Mouse (Mus musculus) heart, adult 8-10 months (tissue): ENCODE data around the gene Ptprm. TPM values are rescaled to one million over a fixed set of nuclear protein-coding genes. Genes with fewer than 3 reads are reported as not detected.

Source experiments
- DNase-seq: peaks from one replicate; pipeline ENCODE4 v3.0.0; 2022; ENCODE audit warnings: low spot score
- total RNA-seq, 4 experiments: library from RNA; stranded (reverse); gene quantifications; 2 replicates each; pipeline ENCODE4 v1.2.4; 2022

Gene Ptprm
- total RNA-seq, 4 experiments from 2014 or later = 82.4 to 102 (median 88.8) TPM

DNA sequence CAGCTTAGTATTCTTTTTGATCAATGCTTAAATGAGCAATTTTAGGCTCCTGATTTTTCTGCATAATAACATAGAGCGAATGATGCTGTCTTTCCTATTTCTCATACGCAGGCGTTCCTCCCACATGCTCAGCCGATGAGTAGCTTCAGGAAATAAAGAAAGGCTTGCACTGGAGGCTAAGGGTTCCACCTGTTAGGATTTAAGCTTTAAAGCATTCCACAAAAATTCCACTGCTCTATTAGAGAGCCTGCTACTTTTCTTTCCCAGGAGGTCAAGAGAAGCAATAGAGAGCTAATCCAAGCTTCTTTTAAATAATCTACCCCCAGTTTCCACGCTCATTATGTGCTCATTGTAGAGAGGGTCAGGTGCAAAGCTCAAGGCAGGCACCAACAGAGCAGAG, 127.3 kb downstream of the Ptprm start:
- no peak for DNase-seq

DNA sequence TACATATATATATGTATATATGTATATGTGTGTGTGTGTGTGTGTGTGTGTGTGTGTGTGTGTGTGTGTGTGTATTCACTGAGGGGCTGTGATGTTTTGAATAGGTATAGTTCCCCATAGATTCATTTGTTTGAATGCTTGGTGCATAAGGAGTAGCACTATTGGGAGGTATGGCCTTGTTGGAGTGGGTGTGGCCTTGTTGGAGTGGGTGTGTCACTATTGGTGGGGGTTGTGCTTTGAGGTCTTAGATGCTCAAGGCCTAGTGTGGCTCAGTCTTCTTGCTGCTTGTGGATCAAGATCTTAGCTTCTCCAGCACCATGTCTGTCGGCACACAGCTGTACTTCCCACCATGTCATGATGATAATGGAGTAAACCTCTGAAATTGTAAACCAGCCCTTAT, 138.9 kb downstream of the Ptprm start:
- no peak for DNase-seq

DNA sequence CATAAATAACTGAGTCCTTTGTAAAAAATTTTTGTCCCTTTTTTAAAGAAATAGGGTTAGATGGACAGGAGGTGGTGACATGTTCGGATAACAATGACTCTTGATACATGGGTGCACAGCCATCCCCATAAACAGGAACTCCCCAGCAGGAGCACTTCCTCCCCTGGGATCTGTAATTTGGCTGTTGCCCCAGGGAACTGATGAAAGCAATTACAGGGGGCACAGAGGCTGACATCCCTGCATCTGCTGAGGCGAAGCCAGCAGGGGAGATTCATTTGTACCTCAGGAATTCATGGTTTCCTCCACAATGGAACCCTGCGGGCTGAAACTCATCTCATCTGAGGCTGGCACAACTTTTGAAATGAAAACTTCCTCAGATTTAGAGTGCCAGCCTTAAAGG, 140.5 kb downstream of the Ptprm start:
- DNase-seq = peak; percentile 58

DNA sequence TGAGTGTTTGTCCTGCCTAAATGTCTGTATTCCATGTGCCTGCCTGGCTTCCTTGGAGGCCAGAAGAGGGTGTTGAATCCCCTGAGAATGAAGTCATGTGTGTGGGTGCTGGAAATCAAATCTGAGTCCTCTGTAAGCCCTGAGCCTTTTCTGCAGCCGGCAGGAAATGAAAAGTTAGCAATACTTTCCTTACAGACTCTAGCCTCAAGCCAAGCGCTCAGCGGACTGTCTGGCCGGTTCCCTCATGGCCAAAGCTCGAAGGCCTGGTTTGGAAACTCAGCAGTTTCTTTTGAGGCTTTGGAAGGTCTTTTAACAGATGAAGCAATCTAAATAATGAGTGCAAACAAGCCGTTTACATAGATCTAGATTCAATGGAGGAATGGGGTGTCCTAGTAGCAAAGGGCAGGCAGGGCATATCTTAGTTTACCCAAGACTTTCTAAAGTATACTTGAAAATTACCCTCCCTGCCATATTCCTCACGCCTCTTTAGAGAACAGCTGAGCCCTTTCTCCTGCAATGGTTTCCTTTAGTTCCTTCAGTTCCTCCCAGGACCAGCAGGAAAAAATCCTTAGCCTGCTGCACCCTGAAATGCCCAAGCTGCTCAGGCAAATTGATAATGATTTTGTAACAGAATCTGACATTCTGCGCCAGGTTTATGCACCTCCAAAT, 144.4 kb downstream of the Ptprm start:
- DNase-seq = no peak

DNA sequence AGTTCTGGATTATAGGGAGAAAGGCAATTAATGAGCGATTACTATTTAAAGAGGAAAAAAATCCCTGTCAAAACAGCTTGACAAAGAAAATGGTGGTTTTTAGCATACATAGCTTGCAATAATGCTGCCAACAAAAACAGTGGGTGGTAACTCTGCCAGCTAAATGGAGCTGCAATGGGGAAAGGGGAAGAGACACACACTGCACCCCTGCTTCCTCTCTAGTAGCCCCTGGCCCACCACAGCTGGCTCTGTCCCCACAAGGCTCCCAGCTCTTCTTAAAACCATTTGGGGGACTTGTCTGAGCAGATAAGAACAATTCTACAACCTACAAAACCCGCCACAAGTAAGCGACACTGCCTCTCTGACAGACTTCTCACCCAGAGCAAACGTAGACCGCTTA, 145.7 kb downstream of the Ptprm start:
- DNase-seq = no peak

DNA sequence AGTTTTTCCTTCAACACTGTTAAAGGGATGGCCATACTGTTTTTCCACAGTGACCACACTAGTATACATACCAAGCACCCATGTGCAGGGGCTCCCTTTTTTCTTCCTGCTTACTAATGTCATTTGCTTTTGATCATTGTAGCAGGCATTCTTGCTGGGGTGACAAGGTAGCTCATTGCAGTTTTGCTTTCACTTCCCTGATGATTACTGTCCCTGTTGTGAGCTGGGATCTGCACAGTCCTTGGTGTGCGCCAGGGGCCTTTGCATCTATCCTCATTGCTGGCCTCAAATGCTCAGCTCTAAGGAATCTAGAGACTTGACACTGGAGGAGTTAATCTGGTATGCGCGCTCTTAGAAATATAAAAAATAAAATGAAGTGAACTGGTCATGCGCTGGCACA, 147.3 kb downstream of the Ptprm start:
- DNase-seq = no peak

DNA sequence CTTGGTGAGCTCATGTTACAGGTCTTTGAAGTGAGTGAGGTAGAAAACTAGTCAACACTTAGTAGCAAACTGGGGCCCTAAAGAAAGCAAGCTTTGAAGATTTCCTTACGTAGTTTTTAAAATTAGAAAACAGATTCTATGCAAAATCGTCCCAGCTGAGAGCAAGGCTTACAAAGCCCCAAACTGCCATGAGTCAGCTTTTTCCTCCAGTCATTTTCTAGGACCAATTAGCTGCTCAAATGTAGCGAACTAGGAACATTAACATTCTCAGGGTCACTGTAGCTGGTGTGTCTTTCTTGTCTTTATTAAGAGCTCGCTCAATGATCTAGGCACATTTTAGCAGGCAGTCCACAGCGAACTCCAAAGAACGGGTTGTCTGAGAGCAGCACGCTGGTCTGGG, 153.1 kb downstream of the Ptprm start:
- DNase-seq = no peak

DNA sequence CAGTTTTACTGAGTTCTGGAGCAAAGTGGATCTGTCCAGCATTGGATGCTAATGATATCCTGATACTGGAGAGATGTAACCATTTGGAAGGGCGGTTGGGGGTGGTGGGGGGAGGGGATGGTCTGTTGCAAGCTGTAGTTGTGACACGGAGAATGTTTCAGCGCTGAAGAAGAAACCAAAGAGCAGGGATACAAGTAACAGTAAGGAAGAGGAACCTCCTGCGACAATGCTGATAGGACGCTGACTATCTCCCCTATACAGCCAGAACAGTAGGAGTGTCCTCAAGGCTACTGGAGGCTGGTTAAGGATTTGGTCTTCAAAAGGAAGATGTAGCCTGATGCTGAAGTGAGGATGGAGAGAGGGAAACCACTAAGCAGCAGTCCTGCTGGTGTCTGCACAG, 160.5 kb downstream of the Ptprm start:
- DNase-seq = no peak

DNA sequence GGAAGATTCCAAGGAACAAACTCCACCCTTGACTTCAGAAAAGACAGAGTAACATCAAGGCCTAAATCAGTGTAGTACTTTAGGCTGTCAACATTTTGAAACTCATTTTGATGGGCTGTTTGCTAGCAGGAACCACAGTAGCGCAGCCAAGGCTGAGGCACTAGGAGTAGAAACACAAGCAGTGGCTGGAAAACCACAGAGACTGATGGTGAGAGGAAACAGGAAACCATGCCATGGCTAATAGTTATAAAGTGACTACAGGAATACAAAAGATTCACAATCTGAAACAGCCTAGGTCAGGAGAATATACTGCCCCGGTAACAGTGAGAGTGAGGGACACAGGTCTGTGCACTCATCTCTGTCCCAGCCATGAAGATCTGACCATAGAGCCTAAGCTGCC, 165.7 kb downstream of the Ptprm start:
- no peak for DNase-seq

DNA sequence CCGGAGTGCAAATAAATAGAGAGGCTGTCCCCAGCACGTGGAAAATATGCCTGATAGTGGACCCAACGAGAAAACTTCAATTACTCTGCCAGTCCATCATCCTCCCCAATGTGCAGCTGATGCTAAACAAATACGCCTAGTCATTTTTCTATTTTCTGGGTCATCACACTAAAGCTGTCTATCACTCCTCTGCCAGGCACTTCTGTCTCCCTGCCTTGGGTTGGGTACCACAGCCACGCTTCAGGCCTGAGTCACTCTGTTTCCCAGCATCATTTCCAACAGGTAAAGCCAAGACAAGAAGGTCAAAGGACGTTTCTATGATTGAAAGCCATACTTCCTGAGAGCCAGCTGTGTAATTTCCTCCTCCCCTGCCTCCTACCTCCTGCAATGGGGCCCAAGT, 167.4 kb downstream of the Ptprm start:
- DNase-seq = no peak

DNA sequence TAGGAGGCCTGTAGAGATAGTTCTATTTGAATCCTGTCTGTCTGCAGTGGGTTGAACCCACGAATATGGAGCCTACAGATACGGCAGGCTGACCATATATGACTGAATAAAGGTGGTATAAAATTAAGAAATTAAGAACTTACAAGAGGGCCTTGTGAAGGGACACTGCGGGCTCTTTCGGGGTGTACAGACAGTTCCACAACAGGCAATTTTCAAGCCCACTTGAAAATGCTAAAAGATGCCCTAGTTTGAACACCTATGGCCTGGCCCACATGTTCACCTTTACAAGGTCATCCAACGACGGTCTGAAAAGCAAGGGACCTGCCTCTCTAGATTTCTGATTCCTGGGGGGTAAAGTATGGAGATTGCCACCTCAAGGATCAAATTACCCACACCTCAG, 168.3 kb downstream of the Ptprm start:
- DNase-seq = no peak

DNA sequence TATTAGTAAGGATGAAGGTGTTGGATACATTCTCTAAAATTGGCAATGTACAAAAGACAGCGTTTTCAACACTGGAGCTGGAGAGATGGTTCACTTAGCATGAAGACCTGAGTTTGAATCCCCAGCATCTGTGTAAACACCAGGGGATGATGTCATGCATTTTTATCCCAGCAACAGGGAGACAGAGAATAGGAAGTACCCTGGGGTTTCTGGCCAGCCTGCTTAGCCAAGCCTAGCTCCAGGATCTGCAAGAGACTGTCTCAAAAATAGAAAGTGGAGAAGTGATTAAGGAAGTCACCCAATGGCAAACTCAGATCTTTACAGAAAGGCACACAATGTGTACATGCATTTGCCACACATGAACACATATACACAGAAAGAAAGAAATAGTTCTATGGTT, 174.8 kb downstream of the Ptprm start:
- DNase-seq = no peak

DNA sequence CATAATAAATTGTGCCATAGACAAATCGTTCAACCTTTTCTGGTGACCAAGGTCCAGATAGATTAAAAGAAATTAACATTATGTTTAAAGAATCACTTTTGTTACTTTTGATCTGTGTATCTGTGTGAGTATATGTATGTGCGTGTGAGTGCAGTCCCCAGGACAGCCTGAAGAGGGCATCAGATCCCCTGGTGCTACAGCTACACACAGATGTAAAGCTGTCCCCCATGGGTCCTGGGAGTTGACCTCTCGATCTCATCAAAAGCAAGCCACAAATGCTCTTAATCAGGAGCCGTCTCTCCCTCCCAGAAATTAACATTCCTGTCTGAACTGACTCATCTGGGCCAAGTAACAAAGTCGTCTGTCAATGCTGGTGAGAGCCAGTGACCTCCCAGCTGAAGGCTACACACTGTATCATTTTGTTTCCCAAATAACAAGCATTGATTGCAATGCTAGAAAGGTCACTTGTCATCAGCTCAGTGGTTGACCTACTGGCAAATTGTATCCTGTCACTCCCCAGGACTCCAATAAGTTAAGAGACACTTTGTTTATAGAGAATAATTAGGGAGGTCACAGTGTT, 175.5 kb downstream of the Ptprm start:
- DNase-seq = no peak

DNA sequence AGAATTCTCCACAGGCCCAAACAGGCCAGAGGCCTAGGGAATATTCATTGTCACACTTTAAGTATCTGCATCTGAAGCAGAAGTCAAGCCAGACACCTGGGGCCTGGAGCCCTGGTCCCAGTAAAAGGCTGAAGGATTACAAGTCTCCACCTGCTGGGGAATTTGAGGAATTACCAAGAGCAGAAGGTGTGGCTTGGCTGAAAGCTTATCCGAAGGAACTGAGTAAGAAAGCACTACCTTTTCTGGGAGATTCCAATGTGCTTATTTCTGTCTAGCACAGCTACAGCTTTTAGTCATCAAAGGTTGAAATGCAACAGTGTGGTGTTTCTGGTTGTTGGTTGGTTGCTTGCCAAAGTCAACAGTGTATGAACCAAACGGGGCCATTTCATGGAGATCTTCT, 178.4 kb downstream of the Ptprm start:
- DNase-seq = peak; percentile 45

DNA sequence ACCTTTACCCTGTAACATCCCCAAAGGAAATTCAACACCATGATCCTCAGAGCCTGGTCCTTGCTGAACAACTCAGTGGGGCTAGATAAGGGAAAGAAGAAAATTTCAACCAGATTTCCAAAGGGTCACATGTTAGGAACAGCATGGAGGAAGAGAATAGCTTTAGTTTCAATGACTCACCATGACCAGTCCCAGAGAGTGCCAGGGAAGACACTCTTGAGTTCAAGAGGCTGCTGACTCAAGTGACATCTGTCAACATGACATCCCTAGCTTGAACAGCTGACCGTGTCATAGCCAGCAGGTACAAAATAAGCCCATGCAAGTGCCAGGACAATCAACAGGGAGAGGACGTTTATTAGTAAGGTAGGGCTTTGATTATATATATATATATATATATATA, 182.9 kb downstream of the Ptprm start:
- DNase-seq = peak; percentile 56

DNA sequence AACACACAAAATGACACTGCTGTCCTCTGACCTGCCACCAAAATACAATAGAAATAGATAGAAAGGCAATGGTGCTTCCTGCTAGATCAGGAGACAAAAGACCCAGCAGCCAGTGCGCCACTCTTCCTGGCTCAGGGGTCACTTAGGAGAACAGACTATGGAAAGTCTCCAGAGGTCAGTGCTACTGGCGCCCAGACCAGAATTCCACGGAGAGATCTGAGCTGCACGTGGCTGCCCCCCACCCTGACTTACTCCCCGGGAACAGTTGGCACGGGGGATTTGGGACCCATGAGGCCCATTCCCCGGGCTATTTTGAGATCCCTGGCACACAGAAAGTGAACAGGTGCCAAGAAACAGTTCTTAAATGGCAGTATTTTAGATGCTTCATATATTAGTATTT, 183.6 kb downstream of the Ptprm start:
- peak; percentile 67 for DNase-seq

DNA sequence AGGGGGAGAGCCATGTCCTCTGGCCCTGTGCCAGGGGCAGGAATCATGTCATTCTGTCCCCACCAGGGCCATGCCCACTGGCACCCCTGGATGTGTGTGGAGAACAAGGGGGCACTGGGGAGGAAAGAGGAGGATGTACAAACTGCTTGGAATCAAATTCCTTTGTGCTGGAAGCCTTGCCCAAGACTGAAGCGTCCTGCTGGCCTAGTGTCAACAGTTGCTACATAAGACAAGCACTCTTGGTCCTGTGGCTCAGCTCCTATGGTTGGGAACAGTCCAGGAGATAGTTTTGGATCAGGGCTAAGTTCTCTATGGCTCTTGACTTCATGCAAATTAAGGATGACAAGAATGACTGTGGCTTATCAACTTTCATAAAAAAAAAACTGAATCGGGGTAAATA, 188.4 kb downstream of the Ptprm start:
- DNase-seq = no peak

DNA sequence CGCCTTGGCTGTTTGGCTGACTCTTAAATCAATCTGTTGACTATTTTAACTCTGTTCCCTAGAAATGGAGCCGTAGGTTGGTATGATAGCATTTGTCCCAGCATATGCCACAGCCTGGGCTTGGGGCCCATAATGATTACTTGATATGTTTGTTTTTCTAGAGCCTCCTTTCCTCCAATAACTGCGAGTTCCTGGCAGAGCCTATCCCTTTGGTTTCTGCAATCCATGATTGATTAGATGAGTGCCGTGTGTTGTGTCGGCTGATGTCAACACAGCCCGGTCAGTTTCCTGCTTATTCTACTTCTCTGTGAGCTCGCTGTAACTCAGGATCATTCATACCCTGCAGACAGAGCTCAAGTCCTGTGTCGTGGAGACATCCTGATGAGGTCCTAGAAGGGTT, 194.6 kb downstream of the Ptprm start:
- no peak for DNase-seq

DNA sequence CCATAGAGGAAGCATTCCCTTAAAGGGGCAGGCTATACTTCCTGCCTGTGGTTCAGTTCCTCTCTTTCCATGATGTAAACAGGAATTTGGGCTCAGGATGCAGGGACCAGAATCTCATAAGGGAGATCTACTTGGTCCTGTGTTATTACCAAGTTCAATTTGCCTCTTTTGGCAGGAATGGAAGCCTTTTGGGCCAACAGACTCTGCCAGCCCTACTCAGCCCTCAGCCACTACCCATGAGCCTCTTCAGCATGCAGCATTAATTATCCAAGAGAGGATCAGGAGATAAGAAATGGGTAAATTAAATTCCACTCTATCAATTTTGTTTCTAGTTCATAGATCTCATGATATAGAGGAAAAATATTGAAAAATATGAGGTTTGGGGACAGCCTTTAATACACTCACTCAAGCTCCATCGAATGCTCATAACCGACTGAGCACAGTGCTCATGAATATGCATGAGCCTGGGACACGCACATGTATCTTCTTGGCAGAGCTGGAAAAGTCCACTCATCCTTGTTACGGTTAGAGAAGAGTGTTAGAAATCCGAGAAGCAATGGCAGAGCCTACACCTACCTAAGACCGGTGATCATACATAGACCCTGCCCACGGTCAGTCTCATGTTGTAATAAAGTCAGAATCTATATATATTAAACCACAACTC, 197.0 kb downstream of the Ptprm start:
- no peak for DNase-seq

DNA sequence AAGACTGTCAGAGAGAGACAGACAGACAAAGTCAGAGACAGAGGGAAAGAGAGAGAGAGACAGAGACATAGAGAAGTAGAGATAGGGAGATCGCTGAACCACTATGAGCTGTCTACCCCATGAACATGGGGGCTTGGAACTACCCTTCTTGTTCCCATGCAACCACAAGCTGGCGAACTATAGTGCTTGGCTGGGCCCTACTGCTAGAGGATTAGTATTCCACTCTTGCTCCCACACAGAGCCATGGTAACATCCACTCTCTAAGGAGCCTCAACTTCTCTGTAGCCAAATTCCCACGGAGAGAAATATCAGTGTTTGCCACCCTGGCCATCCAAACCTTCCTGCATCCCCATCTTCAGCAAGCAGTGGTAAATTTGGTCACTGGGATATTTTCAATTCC, 202.0 kb downstream of the Ptprm start:
- DNase-seq = no peak

DNA sequence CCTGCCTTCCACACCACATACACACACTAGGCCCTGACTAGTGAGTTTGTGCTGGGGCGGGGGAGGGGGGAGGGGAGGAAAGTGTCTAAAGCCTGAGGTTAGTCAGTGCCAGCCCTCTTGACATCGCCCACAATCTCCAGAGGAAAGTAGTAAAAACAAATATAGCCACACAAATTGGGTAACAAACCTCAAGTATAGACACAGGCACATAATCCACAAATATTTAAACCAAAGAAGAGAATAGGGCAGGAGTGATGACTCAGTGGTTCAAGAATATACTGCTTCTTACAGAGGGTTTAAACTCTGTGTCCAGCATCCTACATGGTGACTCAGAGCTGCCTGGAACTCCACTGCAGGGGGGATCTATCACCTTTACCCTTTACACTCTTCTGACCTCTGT, 203.8 kb downstream of the Ptprm start:
- no peak for DNase-seq

DNA sequence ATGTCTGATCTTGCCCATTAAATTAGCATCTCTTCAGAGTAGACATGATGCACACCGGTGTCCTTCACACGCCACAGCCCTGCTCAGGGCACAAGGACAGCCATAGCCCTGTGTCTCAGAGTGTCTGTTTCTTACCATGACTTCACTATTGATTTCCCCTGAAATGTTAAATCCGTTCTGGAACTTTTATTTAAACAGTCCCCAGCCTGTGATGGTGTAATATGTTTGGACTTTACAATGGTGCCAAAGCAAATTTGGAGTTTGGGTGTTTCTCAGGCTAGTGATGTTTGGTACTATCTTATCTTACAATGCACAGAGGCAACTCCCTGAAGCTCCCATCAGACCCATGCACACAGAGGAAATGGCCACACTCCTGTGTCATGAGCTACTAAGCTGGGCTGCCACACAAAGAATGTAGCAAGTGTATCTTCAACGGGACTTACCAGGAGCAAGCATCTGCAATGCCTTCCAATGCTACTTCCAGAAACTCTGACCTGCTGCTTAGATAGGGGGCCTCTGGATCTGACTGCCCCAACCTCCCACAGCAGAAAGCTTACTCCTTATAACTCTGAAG, 212.0 kb downstream of the Ptprm start:
- no peak for DNase-seq

DNA sequence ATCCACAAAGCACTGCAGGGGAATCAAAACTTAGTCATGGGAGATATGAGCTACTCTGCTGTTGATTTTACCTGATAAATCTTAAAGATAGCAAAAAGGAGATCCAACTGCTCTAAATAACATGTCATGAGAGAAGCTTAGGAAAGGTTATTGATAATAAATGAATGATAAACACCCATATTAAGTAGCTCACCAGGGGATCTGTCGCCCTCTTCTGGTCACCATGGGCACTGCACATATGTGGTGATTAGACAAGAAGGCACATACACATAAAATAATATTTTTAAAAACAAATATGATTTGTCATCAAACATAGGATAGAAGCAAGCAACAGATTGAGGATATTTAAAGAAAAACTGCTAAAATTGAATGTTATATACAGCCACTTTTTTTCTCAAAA, 213.8 kb downstream of the Ptprm start:
- DNase-seq = no peak
